Mouse (Mus musculus) stomach, embryonic 15.5 days (tissue): ENCODE data around the gene Klk5. TPM values are rescaled to one million over a fixed set of nuclear protein-coding genes. Genes with fewer than 3 reads are reported as not detected.

Experiments
- ATAC-seq: fragments of 200-750 bp; cut with Nextera tagmentation; 2 replicates; pipeline ENCODE4 v1.8.0; 2017; ENCODE audit warnings: low read depth, moderate number of reproducible peaks, moderate TSS enrichment; ENCODE audit not compliant: insufficient read depth, low FRiP score
- H3K27ac ChIP-seq: fragments of 300-500 bp; sonication (generic); 2 replicates; pipeline ENCODE4 v1.5.1; 2015; ENCODE audit warnings: mild to moderate bottlenecking, inconsistent platforms
- H3K27me3 ChIP-seq: fragments of 300-500 bp; sonication (generic); replicated peaks from 2 replicates; pipeline ENCODE4 v1.6.1; 2015; ENCODE audit warnings: inconsistent platforms
- H3K36me3 ChIP-seq: fragments of 300-500 bp; sonication (generic); 2 replicates; pipeline ENCODE4 v1.6.1; 2015; ENCODE audit warnings: inconsistent platforms
- H3K4me1 ChIP-seq: fragments of 300-500 bp; sonication (generic); 2 replicates; pipeline ENCODE4 v1.6.1; 2015; ENCODE audit warnings: inconsistent platforms
- H3K4me2 ChIP-seq: fragments of 300-500 bp; sonication (generic); 2 replicates; pipeline ENCODE4 v1.6.1; 2015; ENCODE audit warnings: mild to moderate bottlenecking, inconsistent platforms
- H3K4me3 ChIP-seq: fragments of 300-500 bp; sonication (generic); replicated peaks from 2 replicates; pipeline ENCODE4 v1.5.1; 2015; ENCODE audit warnings: inconsistent platforms
- H3K9ac ChIP-seq: fragments of 300-500 bp; sonication (generic); 2 replicates; pipeline ENCODE4 v1.6.1; 2015; ENCODE audit warnings: inconsistent platforms
- H3K9me3 ChIP-seq: fragments of 300-500 bp; sonication (generic); 2 replicates; pipeline ENCODE4 v1.6.1; 2016; ENCODE audit warnings: inconsistent platforms
- WGBS: fragments of 180-500 bp; shearing (Covaris S2); methylation state at CpG from one replicate; pipeline ENCODE4 v1.1.7; 2015; 5-methylcytosine and 5-hydroxymethylcytosine counted together
- polyA plus RNA-seq: library from polyadenylated mRNA; unstranded; fragments of >200 nt; fragmentation: Nextera tagmentation; extraction: Ambion mirVana; gene quantifications from 2 replicates; pipeline ENCODE4 v1.2.1, GENCODE M21; 2015

The Klk5 gene
- polyA plus RNA-seq, 1 experiment from 2014 or later, result not detected

GRCm38 (mm10) chr7:43829006-43829405 lies 12.8 kb upstream of the Klk5 start:
- H3K4me3 ChIP-seq, result no peak overlapping the region
- no peak for ATAC-seq
- H3K36me3 ChIP-seq, result no peaks in the 10 kb centered on the region
- H3K9me3 ChIP-seq, result no peaks in the 10 kb centered on the region
- H3K9ac ChIP-seq, result no peak overlapping the region
- WGBS, result 86% methylated on average over 8 of the region's 8 CpGs
- H3K27me3 ChIP-seq, result no peaks in the 10 kb centered on the region
- no peak overlapping the region for H3K27ac ChIP-seq
- no peaks in the 10 kb centered on the region for H3K4me1 ChIP-seq
- H3K4me2 ChIP-seq, result no peak overlapping the region

- no peak for ATAC-seq
- 83% methylated on average over 4 of the region's 4 CpGs for WGBS
- Histone ChIP-seq H3K9ac (no peak overlapping the region), H3K4me1 (no peaks in the 10 kb centered on the region), H3K4me2 (no peak overlapping the region), H3K27ac (no peak overlapping the region), H3K36me3 (no peaks in the 10 kb centered on the region), H3K9me3 (no peaks in the 10 kb centered on the region), H3K4me3 (no peak overlapping the region), H3K27me3 (no peaks in the 10 kb centered on the region)
Observed at GRCm38 (mm10) chr7:43843801-43844200, 2.0 kb downstream of the Klk5 start.

- H3K27me3 ChIP-seq, result no peaks in the 10 kb centered on the region
- no peak overlapping the region for H3K4me3 ChIP-seq
- ATAC-seq, result no peak
- no peak overlapping the region for H3K9ac ChIP-seq
- H3K4me2 ChIP-seq, result no peak overlapping the region
- no peaks in the 10 kb centered on the region for H3K36me3 ChIP-seq
- H3K4me1 ChIP-seq, result no peaks in the 10 kb centered on the region
- H3K9me3 ChIP-seq, result no peaks in the 10 kb centered on the region
- WGBS, result 86% methylated on average over 6 of the region's 6 CpGs
- no peak overlapping the region for H3K27ac ChIP-seq
Observed at GRCm38 (mm10) chr7:43851616-43852015, 9.8 kb downstream of the Klk5 start.

- no peak overlapping the region for H3K9ac ChIP-seq
- no peaks in the 10 kb centered on the region for H3K36me3 ChIP-seq
- no peak overlapping the region for H3K4me3 ChIP-seq
- no peak overlapping the region for H3K4me2 ChIP-seq
- no peaks in the 10 kb centered on the region for H3K9me3 ChIP-seq
- H3K4me1 ChIP-seq, result no peaks in the 10 kb centered on the region
- H3K27ac ChIP-seq, result no peak overlapping the region
- no peaks in the 10 kb centered on the region for H3K27me3 ChIP-seq
- ATAC-seq, result no peak
- 62% methylated on average over 9 of the region's 9 CpGs for WGBS
Observed at GRCm38 (mm10) chr7:43854642-43855380, 13.0 kb downstream of the Klk5 start.

GRCm38 (mm10) chr7:43855709-43856108 lies 13.9 kb downstream of the Klk5 start:
- ATAC-seq, result peak; percentile 57; the same call in 1 of the 2 replicates
- no peak overlapping the region for H3K9ac ChIP-seq
- H3K4me3 ChIP-seq, result no peak overlapping the region
- no peaks in the 10 kb centered on the region for H3K9me3 ChIP-seq
- WGBS, result 49% methylated on average over 3 of the region's 3 CpGs
- H3K4me1 ChIP-seq, result no peaks in the 10 kb centered on the region
- H3K4me2 ChIP-seq, result no peak overlapping the region
- no peak overlapping the region for H3K27ac ChIP-seq
- H3K27me3 ChIP-seq, result no peaks in the 10 kb centered on the region
- no peaks in the 10 kb centered on the region for H3K36me3 ChIP-seq

GRCm38 (mm10) chr7:43856307-43856706 lies 14.5 kb downstream of the Klk5 start:
- 71% methylated on average over 7 of the region's 7 CpGs for WGBS
- Histone ChIP-seq H3K27me3 (no peaks in the 10 kb centered on the region), H3K4me1 (no peaks in the 10 kb centered on the region), H3K4me2 (no peak overlapping the region), H3K9ac (no peak overlapping the region), H3K27ac (no peak overlapping the region), H3K9me3 (no peaks in the 10 kb centered on the region), H3K36me3 (no peaks in the 10 kb centered on the region), H3K4me3 (no peak overlapping the region)
- no peak for ATAC-seq

- Histone ChIP-seq H3K4me1 (no peaks in the 10 kb centered on the region), H3K4me2 (no peak overlapping the region), H3K27me3 (no peaks in the 10 kb centered on the region), H3K9ac (no peak overlapping the region), H3K36me3 (no peaks in the 10 kb centered on the region), H3K27ac (no peak overlapping the region), H3K4me3 (no peak overlapping the region), H3K9me3 (no peaks in the 10 kb centered on the region)
- WGBS, result 87% methylated on average over 12 of the region's 12 CpGs
- ATAC-seq, result no peak
Observed at GRCm38 (mm10) chr7:43857501-43857900, 15.7 kb downstream of the Klk5 start.

- no peak overlapping the region for H3K4me3 ChIP-seq
- no peak overlapping the region for H3K27ac ChIP-seq
- ATAC-seq, result no peak
- H3K36me3 ChIP-seq, result no peaks in the 10 kb centered on the region
- no peaks in the 10 kb centered on the region for H3K4me1 ChIP-seq
- H3K9me3 ChIP-seq, result no peaks in the 10 kb centered on the region
- no peak overlapping the region for H3K4me2 ChIP-seq
- no peaks in the 10 kb centered on the region for H3K27me3 ChIP-seq
- WGBS, result 84% methylated on average over 8 of the region's 8 CpGs
- no peak overlapping the region for H3K9ac ChIP-seq
Observed at GRCm38 (mm10) chr7:43860411-43860810, 18.6 kb downstream of the Klk5 start.

- 7% methylated on average over 10 of the region's 10 CpGs for WGBS
- ATAC-seq, result no peak
- Histone ChIP-seq H3K4me3 (no peak overlapping the region), H3K9me3 (no peaks in the 10 kb centered on the region), H3K27me3 (no peaks in the 10 kb centered on the region), H3K4me2 (no peak overlapping the region), H3K27ac (no peak overlapping the region), H3K9ac (no peak overlapping the region), H3K4me1 (no peaks in the 10 kb centered on the region), H3K36me3 (no peaks in the 10 kb centered on the region)
Observed at GRCm38 (mm10) chr7:43873237-43873636, 31.5 kb downstream of the Klk5 start.

GRCm38 (mm10) chr7:43873674-43874073 lies 31.9 kb downstream of the Klk5 start:
- H3K4me3 ChIP-seq, result no peak overlapping the region
- H3K4me2 ChIP-seq, result no peak overlapping the region
- no peaks in the 10 kb centered on the region for H3K9me3 ChIP-seq
- no peaks in the 10 kb centered on the region for H3K4me1 ChIP-seq
- 79% methylated on average over 3 of the region's 3 CpGs for WGBS
- no peak for ATAC-seq
- H3K27me3 ChIP-seq, result no peaks in the 10 kb centered on the region
- H3K36me3 ChIP-seq, result no peaks in the 10 kb centered on the region
- H3K27ac ChIP-seq, result no peak overlapping the region
- H3K9ac ChIP-seq, result no peak overlapping the region

GRCm38 (mm10) chr7:43874868-43875375 lies 33.2 kb downstream of the Klk5 start:
- Histone ChIP-seq H3K4me2 (no peak overlapping the region), H3K27me3 (no peaks in the 10 kb centered on the region), H3K27ac (no peak overlapping the region), H3K36me3 (no peaks in the 10 kb centered on the region), H3K4me1 (no peaks in the 10 kb centered on the region), H3K4me3 (no peak overlapping the region), H3K9ac (no peak overlapping the region), H3K9me3 (no peaks in the 10 kb centered on the region)
- ATAC-seq, result no peak
- WGBS, result 81% methylated on average over 6 of the region's 6 CpGs

GRCm38 (mm10) chr7:43876444-43876843 lies 34.7 kb downstream of the Klk5 start:
- Histone ChIP-seq H3K27ac (peak overlapping the region; percentile 7; the same call in 1 of the 2 replicates), H3K4me2 (no peak overlapping the region), H3K27me3 (0 out of 2 replicates have a peak, but pooled peaks cover 4% of the 10 kb centered on the region), H3K9ac (no peak overlapping the region), H3K4me1 (no peaks in the 10 kb centered on the region), H3K9me3 (no peaks in the 10 kb centered on the region), H3K4me3 (no peak overlapping the region), H3K36me3 (no peaks in the 10 kb centered on the region)
- 57% methylated on average over 4 of the region's 4 CpGs for WGBS
- ATAC-seq, result peak; percentile 83; the same call in 1 of the 2 replicates
